Mouse (Mus musculus) MEL (cell line): ENCODE results near the gene Gm20696. TPM values are rescaled to one million over a fixed set of nuclear protein-coding genes. Genes with fewer than 3 reads are reported as not detected.
A peak's percentile ranks its signal among the peaks of the same experiment; 100 is the strongest.

Experiments used
- DNase-seq: peaks from one replicate; pipeline ENCODE4 v3.0.0; 2011; ENCODE audit warnings: low read depth, low spot score
- H3K27ac ChIP-seq: 2 replicates; pipeline ENCODE4 v1.5.1; 2012; ENCODE audit warnings: low read depth, mild to moderate bottlenecking, control low read depth, low read length, moderate library complexity; ENCODE audit not compliant: control insufficient read depth
- H3K27me3 ChIP-seq, 2 experiments: fragments of 150-350 bp in 1 of 2; sonication (generic) in 1 of 2; 2 replicates each; pipeline ENCODE4 v1.6.1; 2012; ENCODE audit warnings: low read length in 2 of 2, mild to moderate bottlenecking in 2 of 2, improper control_type of control experiment in 1 of 2, moderate library complexity in 1 of 2; ENCODE audit not compliant: insufficient read depth in 2 of 2, control insufficient read depth in 1 of 2
- H3K36me3 ChIP-seq, 2 experiments: 2 replicates each; pipeline ENCODE4 v1.6.1; 2012 to 2014; ENCODE audit warnings: low read length in 2 of 2, improper control_type of control experiment in 1 of 2, inconsistent platforms in 1 of 2, mild to moderate bottlenecking in 1 of 2; ENCODE audit not compliant: insufficient read depth in 2 of 2, control insufficient read depth in 1 of 2
- H3K4me1 ChIP-seq, 2 experiments: fragments of 150-350 bp in 1 of 2; sonication (generic) in 1 of 2; 2 replicates each; pipeline ENCODE4 v1.6.1; 2012; ENCODE audit warnings: low read length in 2 of 2, improper control_type of control experiment in 1 of 2, mild to moderate bottlenecking in 1 of 2; ENCODE audit not compliant: insufficient read depth in 2 of 2, control insufficient read depth in 1 of 2
- H3K4me3 ChIP-seq, 2 experiments: fragments of 150-350 bp in 1 of 2; sonication (generic) in 1 of 2; 2 replicates each; pipeline ENCODE4 v1.5.1; 2012; ENCODE audit warnings: low read depth in 2 of 2, low read length in 2 of 2, mild to moderate bottlenecking in 2 of 2, moderate library complexity in 2 of 2, control low read depth in 1 of 2, improper control_type of control experiment in 1 of 2; ENCODE audit not compliant: control insufficient read depth in 1 of 2, insufficient read depth in 1 of 2
- H3K79me2 ChIP-seq: 2 replicates; pipeline ENCODE4 v1.6.1; 2012; ENCODE audit warnings: mild to moderate bottlenecking, low read length, moderate library complexity; ENCODE audit not compliant: control insufficient read depth, poor library complexity, insufficient read depth
- H3K9ac ChIP-seq: 2 replicates; pipeline ENCODE4 v1.6.1; 2012; ENCODE audit warnings: low read depth, mild to moderate bottlenecking, control low read depth, low read length, moderate library complexity; ENCODE audit not compliant: control insufficient read depth, poor library complexity, severe bottlenecking
- H3K9me3 ChIP-seq: fragments of 150-350 bp; sonication (generic); replicated peaks from 2 replicates; pipeline ENCODE4 v1.6.1; 2012; ENCODE audit warnings: mild to moderate bottlenecking, low read length, improper control_type of control experiment, moderate library complexity; ENCODE audit not compliant: insufficient read depth
- BHLHE40 ChIP-seq: IDR thresholded peaks from 2 replicates; pipeline ENCODE4 v1.6.1; 2012; ENCODE audit warnings: low read depth, mild to moderate bottlenecking, inconsistent platforms, low read length, improper control_type of control experiment, borderline replicate concordance
- CHD2 ChIP-seq: IDR thresholded peaks from 2 replicates; pipeline ENCODE4 v1.6.1; 2011; ENCODE audit warnings: low read length, improper control_type of control experiment
- CTCF ChIP-seq, 3 experiments: IDR thresholded peaks in 2 of 3; conservative IDR thresholded peaks in 1 of 3; 2 replicates each; pipeline ENCODE4 v1.5.1; 2011 to 2012; ENCODE audit warnings: low read length in 3 of 3, low read depth in 2 of 3, mild to moderate bottlenecking in 2 of 3, improper control_type of control experiment in 1 of 3, inconsistent platforms in 1 of 3, mixed read lengths in 1 of 3, moderate library complexity in 1 of 3; ENCODE audit not compliant: control insufficient read depth in 1 of 3, insufficient read depth in 1 of 3, poor library complexity in 1 of 3, severe bottlenecking in 1 of 3
- E2F4 ChIP-seq: IDR thresholded peaks from 2 replicates; pipeline ENCODE4 v1.6.1; 2011; ENCODE audit warnings: low read depth, low read length, improper control_type of control experiment, borderline replicate concordance
- ELF1 ChIP-seq: IDR thresholded peaks from 2 replicates; pipeline ENCODE4 v1.6.1; 2014; ENCODE audit warnings: low read depth, mild to moderate bottlenecking, inconsistent platforms, low read length, improper control_type of control experiment, moderate library complexity
- EP300 ChIP-seq, 2 experiments: IDR thresholded peaks; 2 replicates each; pipeline ENCODE4 v1.6.1; 2011; ENCODE audit warnings: improper control_type of control experiment in 2 of 2, low read length in 2 of 2, low read depth in 1 of 2, mild to moderate bottlenecking in 1 of 2
- ETS1 ChIP-seq: IDR thresholded peaks from 2 replicates; pipeline ENCODE4 v1.6.1; 2012; ENCODE audit warnings: low read depth, mild to moderate bottlenecking, inconsistent platforms, low read length, improper control_type of control experiment, moderate library complexity
- GATA1 ChIP-seq: IDR thresholded peaks from 2 replicates; pipeline ENCODE4 v1.6.1; 2011; ENCODE audit warnings: low read depth, low read length, improper control_type of control experiment
- JUND ChIP-seq: IDR thresholded peaks from 2 replicates; pipeline ENCODE4 v1.6.1; 2011; ENCODE audit warnings: low read depth, mild to moderate bottlenecking, improper control_type of control experiment, low read length
- KAT2A ChIP-seq: conservative IDR thresholded peaks from 2 replicates; pipeline ENCODE4 v1.6.1; 2012; ENCODE audit warnings: low read depth, low read length, improper control_type of control experiment, inconsistent platforms
- MAFK ChIP-seq: IDR thresholded peaks from 2 replicates; pipeline ENCODE4 v1.6.1; 2011; ENCODE audit warnings: low read depth, mild to moderate bottlenecking, low read length, improper control_type of control experiment, borderline replicate concordance
- MAX ChIP-seq: IDR thresholded peaks from 2 replicates; pipeline ENCODE4 v1.6.1; 2011; ENCODE audit warnings: low read length, improper control_type of control experiment
- MAZ ChIP-seq: IDR thresholded peaks from 2 replicates; pipeline ENCODE4 v1.6.1; 2012; ENCODE audit warnings: low read depth, mild to moderate bottlenecking, inconsistent platforms, low read length, improper control_type of control experiment
- MEF2A ChIP-seq: IDR thresholded peaks from 2 replicates; pipeline ENCODE4 v1.6.1; 2014; ENCODE audit warnings: low read depth, mild to moderate bottlenecking, inconsistent platforms, low read length, improper control_type of control experiment; ENCODE audit not compliant: poor library complexity, insufficient replicate concordance, severe bottlenecking; ENCODE audit errors: extremely low read depth
- MXI1 ChIP-seq: IDR thresholded peaks from 2 replicates; pipeline ENCODE4 v1.6.1; 2011; ENCODE audit warnings: mild to moderate bottlenecking, low read depth, low read length, improper control_type of control experiment
- MYB ChIP-seq: IDR thresholded peaks from 2 replicates; pipeline ENCODE4 v1.6.1; 2011; ENCODE audit warnings: mild to moderate bottlenecking, low read depth, low read length, improper control_type of control experiment
- MYC ChIP-seq: IDR thresholded peaks from 2 replicates; pipeline ENCODE4 v1.6.1; 2011; ENCODE audit warnings: low read depth, mild to moderate bottlenecking, low read length, improper control_type of control experiment, moderate library complexity
- NELFE ChIP-seq: IDR thresholded peaks from 2 replicates; pipeline ENCODE4 v1.6.1; 2011; ENCODE audit warnings: low read depth, low read length, improper control_type of control experiment
- NRF1 ChIP-seq: IDR thresholded peaks from 2 replicates; pipeline ENCODE4 v1.6.1; 2014; ENCODE audit warnings: low read depth, mild to moderate bottlenecking, inconsistent platforms, low read length, improper control_type of control experiment, moderate library complexity; ENCODE audit not compliant: poor library complexity, insufficient read depth, severe bottlenecking
- POLR2A ChIP-seq, 2 experiments: IDR thresholded peaks; 2 replicates each; pipeline ENCODE4 v1.6.1; 2011 to 2012; ENCODE audit warnings: low read length in 2 of 2, mild to moderate bottlenecking in 2 of 2, control low read depth in 1 of 2, improper control_type of control experiment in 1 of 2, low read depth in 1 of 2, moderate library complexity in 1 of 2; ENCODE audit not compliant: control insufficient read depth in 1 of 2, insufficient read depth in 1 of 2, poor library complexity in 1 of 2
- POLR2AphosphoS2 ChIP-seq: IDR thresholded peaks from 2 replicates; pipeline ENCODE4 v1.6.1; 2011; ENCODE audit warnings: low read length, improper control_type of control experiment
- SIN3A ChIP-seq: IDR thresholded peaks from 2 replicates; pipeline ENCODE4 v1.6.1; 2012; ENCODE audit warnings: low read length, improper control_type of control experiment, inconsistent platforms
- TBP ChIP-seq: IDR thresholded peaks from 2 replicates; pipeline ENCODE4 v1.8.0; 2011; ENCODE audit warnings: low read depth, low read length, improper control_type of control experiment
- UBTF ChIP-seq: IDR thresholded peaks from 2 replicates; pipeline ENCODE4 v1.6.1; 2012; ENCODE audit warnings: low read depth, mild to moderate bottlenecking, inconsistent platforms, low read length, improper control_type of control experiment, moderate library complexity, borderline replicate concordance; ENCODE audit not compliant: insufficient read depth
- USF2 ChIP-seq, 2 experiments: IDR thresholded peaks; 2 replicates each; pipeline ENCODE4 v1.6.1; 2011 to 2012; ENCODE audit warnings: improper control_type of control experiment in 2 of 2, low read length in 2 of 2, borderline replicate concordance in 1 of 2, inconsistent platforms in 1 of 2, low read depth in 1 of 2, mild to moderate bottlenecking in 1 of 2; ENCODE audit not compliant: insufficient read depth in 1 of 2
- ZC3H11A ChIP-seq: IDR thresholded peaks from 2 replicates; pipeline ENCODE4 v1.6.1; 2012; ENCODE audit warnings: low read depth, mild to moderate bottlenecking, inconsistent platforms, low read length, improper control_type of control experiment
- ZNF384 ChIP-seq: IDR thresholded peaks from 2 replicates; pipeline ENCODE4 v1.6.1; 2012; ENCODE audit warnings: low read depth, mild to moderate bottlenecking, inconsistent platforms, low read length, improper control_type of control experiment
- polyA plus RNA-seq, 2 experiments: library from polyadenylated mRNA; stranded (reverse) in 1 of 2; unstranded in 1 of 2; fragments of >175 nt in 1 of 2; fragments of >200 nt in 1 of 2; gene quantifications; 2 replicates each; pipeline versions ENCODE4 v1.2.1 to v1.2.4; 2012; ENCODE audit warnings: low replicate concordance in 2 of 2, low read depth in 1 of 2; ENCODE audit not compliant: insufficient read length in 2 of 2, insufficient read depth in 1 of 2, missing spikeins in 1 of 2
- total RNA-seq: library from RNA; depleted of rRNA; stranded (reverse); fragments of 300-350 nt; gene quantifications from 2 replicates; pipeline ENCODE4 v1.2.3, GENCODE M21; 2012

Gm20696 gene
- total and polyA plus RNA-seq, 3 experiments = 0.07 to 0.39 TPM; not detected in 1

DNA sequence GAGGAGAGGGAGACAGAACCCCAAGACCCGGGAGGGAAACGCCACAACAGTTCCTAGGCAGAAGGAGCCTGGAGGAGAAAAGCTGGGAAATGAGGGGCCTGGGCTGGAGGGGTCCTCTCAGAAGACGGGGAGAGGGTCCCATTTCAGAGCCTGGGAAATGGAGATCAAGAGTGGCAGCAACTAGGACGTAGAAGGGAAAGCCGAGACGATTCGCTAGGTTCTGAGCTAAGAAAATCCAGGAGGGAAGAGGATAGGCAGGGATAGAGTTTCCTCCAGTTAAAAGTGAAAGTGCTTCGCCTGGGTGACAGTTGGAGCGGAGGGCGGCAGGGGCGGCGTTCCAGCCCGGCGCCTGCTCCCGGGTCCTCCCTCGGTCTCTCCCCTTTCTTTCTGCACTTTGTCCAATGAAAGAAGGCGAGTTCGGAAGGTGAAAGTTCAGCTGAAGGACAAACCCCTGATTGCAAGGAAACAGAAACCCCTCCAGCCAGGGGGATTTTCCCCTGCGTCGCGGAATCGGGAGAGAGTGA lies 143.4 kb downstream of the Gm20696 start:
- peak overlapping the region; percentile 95 for H3K27ac ChIP-seq
- DNase-seq = peak; percentile 81
- H3K79me2 ChIP-seq = peaks cover 12% of the 10 kb centered on the region; the same call in 1 of the 2 replicates
- no peaks in the 10 kb centered on the region for H3K27me3 ChIP-seq
- H3K9me3 ChIP-seq = no peaks in the 10 kb centered on the region
- no peaks in the 10 kb centered on the region for H3K36me3 ChIP-seq
- TF ChIP-seq MYB = peak; percentile 51; the same call in 1 of the 2 replicates
- 0 out of 2 replicates have a peak, but pooled peaks have one; percentile 46 for TF ChIP-seq NRF1
- TF ChIP-seq SIN3A = peak; percentile 69; the same call in 1 of the 2 replicates
- TF ChIP-seq TBP = peak; percentile 36; the same call in 1 of the 2 replicates
- peak in 1 of 2 experiments; percentile 29; a peak in 1 of 4 replicates for TF ChIP-seq POLR2A (IDR thresholded peaks at IDR 0.05; ENCODE audit: control insufficient read depth in 1 of 2, insufficient read depth in 1 of 2, low read depth in 1 of 2, low read length in 2 of 2, poor library complexity in 1 of 2)
- no peak for TF ChIP-seq ZNF384
- no peak for TF ChIP-seq MEF2A
- TF ChIP-seq UBTF = peak; percentile 34; the same call in 1 of the 2 replicates
- no peak for TF ChIP-seq ZC3H11A
- TF ChIP-seq MAFK = no peak
- H3K4me1 ChIP-seq = no peaks in the 10 kb centered on the region; a peak in 1 of 4 replicates
- H3K4me3 ChIP-seq = peak overlapping the region; percentile 99 to 100
- peak overlapping the region; percentile 96 for H3K9ac ChIP-seq

DNA sequence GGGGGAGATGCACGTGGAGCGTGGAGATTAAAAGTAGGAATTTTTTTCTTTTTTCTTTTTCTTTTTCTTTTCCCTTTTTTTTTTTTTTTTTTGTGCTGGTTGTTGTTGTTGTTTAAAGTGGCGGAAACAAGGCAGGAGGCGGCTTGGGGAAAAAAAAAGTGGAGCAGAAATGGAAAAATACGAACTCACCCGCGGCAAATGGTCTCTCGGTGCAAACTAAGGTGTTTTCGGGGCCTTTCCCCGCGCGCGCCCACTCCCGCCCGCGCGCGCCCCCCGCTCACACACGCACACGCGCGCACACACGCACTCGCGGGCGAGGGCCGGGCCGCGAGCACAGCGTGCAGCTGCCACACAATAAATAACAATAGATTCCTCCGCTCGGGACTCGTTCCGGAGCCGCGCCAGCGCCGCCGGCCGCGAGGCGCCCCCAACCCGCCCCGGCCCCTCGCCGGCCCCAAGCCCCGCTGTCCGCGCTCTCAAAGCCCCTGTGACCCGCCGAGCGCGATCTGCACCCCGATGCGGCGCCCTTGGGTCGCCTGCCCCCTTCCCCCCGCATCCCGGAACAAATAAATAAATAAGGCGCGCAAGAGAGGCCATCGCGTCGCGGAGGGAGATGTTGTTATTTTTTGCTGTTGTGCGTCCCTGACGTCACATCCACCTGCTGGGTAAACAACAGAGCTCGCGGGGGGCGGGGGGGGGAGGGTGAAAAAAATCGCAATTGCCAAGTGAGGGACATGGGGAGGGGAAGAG lies 144.1 kb downstream of the Gm20696 start, which contains the start of gene Foxp1:
TSS of gene Foxp1 (minus strand) at position 363 of the 750 bp plus-strand sequence.
- peak; percentile 92 for DNase-seq
- peaks cover 12% of the 10 kb centered on the region; the same call in 1 of the 2 replicates for H3K79me2 ChIP-seq
- no peaks in the 10 kb centered on the region for H3K27me3 ChIP-seq
- H3K4me1 ChIP-seq = no peaks in the 10 kb centered on the region; a peak in 1 of 4 replicates
- H3K9ac ChIP-seq = peak within 1 kb of the TSS; percentile 96
- H3K36me3 ChIP-seq = no peaks in the 10 kb centered on the region
- H3K27ac ChIP-seq = peak within 1 kb of the TSS; percentile 95
- H3K9me3 ChIP-seq = no peaks in the 10 kb centered on the region
- H3K4me3 ChIP-seq = peak within 1 kb of the TSS; percentile 99 to 100
- TF ChIP-seq GATA1 = no peak
- TF ChIP-seq TBP = 0 out of 2 replicates have a peak, but pooled peaks have one; percentile 49
- peak; percentile 64 for TF ChIP-seq MXI1
- TF ChIP-seq UBTF = no peak
- TF ChIP-seq KAT2A = peak; percentile 72; the same call in 1 of the 2 replicates
- no peak for TF ChIP-seq MAX
- 0 out of 2 replicates have a peak, but pooled peaks have one; percentile 41 for TF ChIP-seq ELF1
- peak; percentile 23; the same call in 1 of the 2 replicates for TF ChIP-seq CHD2
- no peak for TF ChIP-seq CTCF (IDR thresholded peaks at IDR 0.05 in 2 of 3, conservative IDR thresholded peaks at IDR 0.05 in 1 of 3; ENCODE audit: control insufficient read depth in 1 of 3, insufficient read depth in 1 of 3, low read depth in 2 of 3, low read length in 3 of 3, poor library complexity in 1 of 3, severe bottlenecking in 1 of 3)
- TF ChIP-seq BHLHE40 = 0 out of 2 replicates have a peak, but pooled peaks have one; percentile 7
- no peak for TF ChIP-seq ZC3H11A
- no peak for TF ChIP-seq POLR2AphosphoS2
- TF ChIP-seq MAZ = peak; percentile 91; the same call in 1 of the 2 replicates
- peak; percentile 63; the same call in 1 of the 2 replicates for TF ChIP-seq ETS1
- TF ChIP-seq NRF1 = no peak
- TF ChIP-seq EP300 (IDR thresholded peaks at IDR 0.05; ENCODE audit: low read depth in 1 of 2, low read length in 2 of 2) = 0 out of 4 replicates have a peak, but pooled peaks of 1 of the 2 experiments have one; percentile 29
- TF ChIP-seq E2F4 = no peak
- TF ChIP-seq MEF2A = peak; percentile 41; the same call in 1 of the 2 replicates
- no peak for TF ChIP-seq JUND
- TF ChIP-seq MYC = 0 out of 2 replicates have a peak, but pooled peaks have one; percentile 41
- no peak for TF ChIP-seq USF2 (IDR thresholded peaks at IDR 0.05; ENCODE audit: borderline replicate concordance in 1 of 2, insufficient read depth in 1 of 2, low read depth in 1 of 2, low read length in 2 of 2)
- TF ChIP-seq NELFE = peak; percentile 29; the same call in 1 of the 2 replicates
